Mouse (Mus musculus): ENCODE measurements around the gene Usf1.

Gene Usf1

DNA sequence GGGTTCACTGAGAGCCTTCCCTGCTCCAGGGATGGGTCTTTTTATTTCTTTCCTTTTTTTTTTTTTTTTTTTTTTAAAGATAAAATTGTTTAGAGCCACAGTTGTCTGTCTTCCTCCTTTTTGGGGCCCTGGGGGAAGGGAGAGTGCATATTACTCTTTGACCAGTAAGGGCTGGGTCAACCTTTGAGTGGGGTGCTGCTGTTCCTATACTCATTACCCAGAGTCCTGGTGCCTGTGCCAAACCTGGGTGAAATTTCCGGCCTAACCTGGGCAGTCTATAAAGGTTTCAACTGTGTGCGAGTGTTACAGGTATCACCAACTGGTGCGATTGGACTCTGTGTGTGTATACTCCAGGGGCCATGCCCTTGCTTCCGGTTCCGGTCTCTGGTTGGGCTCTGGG is 7.5 kb downstream of the Usf1 start, which contains the start of gene Tstd1:
Gene Tstd1, plus strand, starts transcription at position 213 of the 400 bp plus-strand sequence.
- no peak for DNase-seq (ENCODE audit: low spot score in 2 of 2)

DNA sequence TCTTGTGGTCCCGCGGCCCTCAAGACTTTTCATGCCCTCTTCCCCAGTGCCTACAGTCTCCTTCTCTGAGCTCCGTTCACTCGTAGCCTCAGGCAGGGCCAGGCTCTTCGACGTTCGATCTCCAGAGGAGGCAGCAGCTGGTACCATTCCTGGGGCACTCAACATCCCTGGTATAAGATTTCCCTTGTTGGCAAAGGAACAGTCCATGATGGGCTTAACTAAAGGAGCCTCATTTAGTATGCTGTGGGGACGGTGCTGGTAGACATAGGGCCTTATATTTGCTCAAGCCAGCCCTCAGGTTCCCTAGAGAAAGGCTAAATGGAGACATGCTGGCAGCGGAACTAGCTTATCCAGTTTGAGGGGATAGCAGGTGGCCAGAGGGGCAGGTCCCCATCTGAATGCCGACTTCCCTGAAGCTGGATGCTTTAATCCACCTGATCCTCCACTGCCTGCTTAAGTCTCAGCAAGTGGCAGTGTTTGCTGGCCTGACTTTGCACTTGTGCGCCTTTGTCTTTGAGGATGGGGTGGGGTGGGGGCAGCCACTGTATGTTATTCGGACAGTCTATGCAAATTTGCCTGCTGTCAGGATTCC is 8.3 kb downstream of the Usf1 start:
- DNase-seq (ENCODE audit: low spot score in 2 of 2), result no peak

- no peak for DNase-seq (ENCODE audit: low spot score in 2 of 2)
These were observed 8.8 kb downstream of the Usf1 start for GRCm38 (mm10) chr1:171419905-171420304.

DNA sequence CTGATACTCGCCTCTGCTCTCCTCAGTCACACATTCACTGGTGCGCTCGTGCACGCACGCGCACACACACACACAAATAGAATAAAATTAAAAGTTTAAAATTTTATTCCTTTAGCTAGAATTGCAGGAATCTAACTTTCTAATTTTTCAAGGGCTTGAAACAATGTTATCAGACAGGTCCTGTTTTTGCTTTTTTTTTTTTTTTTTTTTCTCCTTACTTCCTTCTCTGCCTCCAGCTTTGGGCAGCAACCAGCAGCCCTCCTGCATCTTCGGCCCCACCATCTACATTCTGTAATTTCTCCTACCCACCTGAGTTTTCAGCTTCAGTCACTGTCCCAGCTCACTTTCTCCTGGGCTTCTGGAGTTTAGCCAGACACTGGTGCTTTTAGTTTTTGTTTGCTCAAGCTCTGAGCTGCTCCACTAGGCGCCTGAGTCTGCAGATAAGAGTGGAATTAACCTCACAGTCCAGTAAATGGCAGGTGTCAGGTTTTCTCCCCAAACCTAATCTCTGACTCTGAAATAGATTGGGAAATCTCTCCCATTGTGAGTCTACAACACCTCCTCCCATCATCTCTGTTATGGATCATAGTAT is 11.5 kb downstream of the Usf1 start:
- DNase-seq (ENCODE audit: low spot score in 2 of 2), result no peak

- no peak for DNase-seq (ENCODE audit: low spot score in 2 of 2)
These were observed 13.5 kb downstream of the Usf1 start for GRCm38 (mm10) chr1:171424638-171425037.

DNA sequence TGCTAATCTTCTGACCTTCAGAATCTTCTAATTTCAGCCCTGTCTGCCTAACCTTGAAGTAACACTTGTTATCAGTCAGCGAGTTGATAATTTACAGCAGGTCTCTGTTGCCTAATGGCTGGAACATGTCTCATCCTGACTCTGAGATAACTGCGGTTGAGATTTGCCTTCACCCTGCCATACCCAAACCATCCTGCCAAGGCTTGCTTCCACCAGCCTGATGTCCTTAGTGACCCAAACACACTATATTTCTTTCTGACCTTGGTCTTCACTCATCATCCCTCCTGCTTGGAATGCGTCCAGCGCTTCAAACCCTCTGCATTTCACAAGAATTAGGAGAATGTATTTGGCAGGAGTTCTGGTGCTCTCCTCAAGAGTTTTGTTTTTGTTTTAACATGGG is 14.0 kb downstream of the Usf1 start:
- DNase-seq (ENCODE audit: low spot score in 2 of 2), result peak in 1 of 2 experiments; percentile 64

GRCm38 (mm10) chr1:171432158-171432557 is 21.0 kb downstream of the Usf1 start:
- no peak for DNase-seq (ENCODE audit: low spot score in 2 of 2)

DNA sequence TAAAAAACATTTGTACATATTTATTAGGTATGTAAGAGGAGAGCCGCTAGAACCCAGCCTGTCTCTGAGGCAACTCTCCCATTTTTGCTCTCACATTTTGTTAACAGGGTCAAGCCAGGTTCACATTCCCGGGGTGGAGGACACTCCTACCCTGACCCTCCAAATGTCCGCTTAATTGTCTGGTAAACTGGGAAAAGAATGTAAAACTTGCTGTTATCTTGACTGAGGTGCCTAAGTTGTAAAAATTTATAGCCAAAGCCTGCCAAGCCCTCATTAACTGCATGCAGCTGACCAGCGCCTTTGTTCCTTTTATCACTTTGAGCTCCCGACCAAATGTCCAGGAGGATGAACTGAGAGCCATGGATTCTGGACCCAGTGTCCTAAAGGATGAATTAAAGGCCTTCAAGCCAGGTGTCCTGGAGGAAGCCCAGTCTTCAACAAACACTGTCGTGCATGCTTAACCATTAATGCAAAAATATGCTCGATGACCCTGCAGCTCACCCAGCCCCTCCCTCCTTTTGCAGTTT is 24.2 kb downstream of the Usf1 start:
- no peak for DNase-seq (ENCODE audit: low spot score in 2 of 2)

DNA sequence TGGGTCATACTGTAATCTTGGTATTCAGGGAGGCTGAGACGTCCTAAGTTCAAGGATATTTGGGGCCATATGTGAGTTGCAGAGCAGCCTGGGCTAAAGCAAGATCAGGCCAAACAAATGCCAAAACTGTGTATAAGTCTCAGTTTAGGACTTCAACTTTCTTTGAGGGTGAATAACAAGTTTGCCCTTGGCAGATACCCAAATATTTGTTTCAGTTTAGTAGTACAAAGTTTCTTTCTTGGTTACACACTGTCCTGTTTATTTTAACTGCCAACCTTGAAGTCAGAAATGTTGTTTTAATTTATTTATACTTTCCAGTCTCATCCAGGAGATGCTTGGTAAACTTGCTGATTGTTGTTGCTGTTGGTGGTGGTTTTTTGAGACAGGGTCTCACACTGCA is 24.9 kb downstream of the Usf1 start:
- no peak for DNase-seq (ENCODE audit: low spot score in 2 of 2)

DNA sequence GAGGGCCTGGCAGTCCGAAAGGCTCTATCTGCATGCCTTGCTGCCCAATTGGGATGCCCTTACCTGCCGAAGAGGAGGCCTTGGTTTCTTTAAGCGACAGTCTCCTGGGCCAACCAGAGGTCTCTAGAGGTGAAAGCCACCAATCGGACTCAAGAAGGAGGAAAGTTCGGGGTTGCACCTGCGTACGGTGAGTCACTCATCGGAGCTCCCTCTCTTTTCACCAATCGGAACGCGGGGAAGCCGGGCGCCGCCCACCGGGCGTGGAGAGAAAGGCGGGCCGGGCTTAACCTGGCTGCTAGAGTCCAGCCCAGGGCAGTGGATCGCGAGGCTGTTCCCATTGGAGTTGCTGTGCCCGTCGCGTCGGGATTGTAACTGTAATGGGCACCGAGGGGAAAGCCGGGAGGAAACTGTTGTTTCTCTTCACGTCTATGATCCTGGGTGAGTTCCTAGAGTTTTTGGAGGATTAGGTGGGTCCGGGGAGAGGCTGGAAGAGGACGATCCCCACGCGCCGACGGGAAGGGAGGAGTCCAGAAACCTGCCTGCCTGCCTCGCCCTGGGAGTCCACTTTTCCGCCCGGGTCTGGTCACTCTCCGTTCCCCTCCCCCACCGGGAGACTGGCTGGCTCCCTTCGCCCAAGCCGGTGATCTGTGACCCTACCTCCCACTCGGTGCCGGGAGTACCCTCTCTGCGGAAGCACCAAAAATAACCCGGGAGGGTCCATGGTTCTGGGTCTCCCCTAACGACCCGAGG is 26.3 kb downstream of the Usf1 start, which contains the start of gene F11r:
Gene F11r, plus strand, starts transcription at position 272 of the 750 bp plus-strand sequence.
- DNase-seq (ENCODE audit: low spot score in 2 of 2), result peak; percentile 94 to 95

DNA sequence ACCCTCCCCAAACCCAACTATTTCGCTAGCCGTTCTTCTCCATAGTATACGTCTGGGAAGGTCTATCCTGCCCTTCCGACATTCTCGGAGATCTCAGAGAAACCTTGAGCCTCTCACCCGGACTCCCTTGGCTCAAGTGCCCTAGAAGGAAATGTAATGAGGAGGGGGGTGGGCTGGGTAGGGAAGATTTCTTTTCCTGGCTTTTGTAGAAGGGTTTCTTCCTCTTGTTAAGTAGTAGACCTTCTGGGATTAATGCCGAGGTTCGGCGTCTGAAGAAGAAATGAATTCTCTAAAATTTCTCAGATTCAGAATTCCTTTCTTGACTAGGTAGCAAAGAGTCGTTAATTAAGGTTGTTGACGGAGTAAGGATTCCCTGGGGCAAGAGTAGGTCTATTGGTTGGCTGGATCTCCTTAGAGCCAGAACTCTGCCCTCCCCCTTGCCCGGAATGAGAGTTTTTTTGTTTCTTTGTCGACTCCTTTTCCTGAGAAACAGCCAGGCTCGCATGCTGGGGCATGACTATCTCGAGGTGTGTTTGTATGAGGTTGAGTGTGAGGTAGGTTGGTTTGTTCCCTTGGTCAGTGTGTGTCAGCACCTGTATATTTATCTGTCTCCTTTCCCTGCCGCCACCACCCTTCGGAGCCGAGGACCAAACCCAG is 27.0 kb downstream of the Usf1 start:
- peak in 1 of 2 experiments; percentile 64 for DNase-seq (ENCODE audit: low spot score in 2 of 2)

DNA sequence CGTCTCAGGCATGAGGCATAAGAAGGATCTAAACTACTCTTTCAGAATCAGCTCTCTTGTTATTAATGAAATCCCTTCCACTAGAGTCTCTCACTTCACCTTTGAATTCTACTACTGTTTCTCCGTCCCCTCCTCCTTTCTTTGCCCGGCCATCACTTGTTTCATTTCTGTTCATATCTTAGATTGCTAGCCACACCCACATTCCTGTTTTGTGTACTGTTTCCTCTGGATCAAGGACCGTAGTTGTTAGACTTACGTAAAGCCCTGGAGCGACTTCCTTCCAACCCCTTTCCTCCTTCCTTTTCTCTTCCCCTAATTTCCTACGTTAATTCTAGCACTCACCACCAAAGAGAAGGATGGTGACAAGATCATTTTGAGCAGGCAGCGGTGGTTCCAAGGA is 28.0 kb downstream of the Usf1 start:
- no peak for DNase-seq (ENCODE audit: low spot score in 2 of 2)

DNA sequence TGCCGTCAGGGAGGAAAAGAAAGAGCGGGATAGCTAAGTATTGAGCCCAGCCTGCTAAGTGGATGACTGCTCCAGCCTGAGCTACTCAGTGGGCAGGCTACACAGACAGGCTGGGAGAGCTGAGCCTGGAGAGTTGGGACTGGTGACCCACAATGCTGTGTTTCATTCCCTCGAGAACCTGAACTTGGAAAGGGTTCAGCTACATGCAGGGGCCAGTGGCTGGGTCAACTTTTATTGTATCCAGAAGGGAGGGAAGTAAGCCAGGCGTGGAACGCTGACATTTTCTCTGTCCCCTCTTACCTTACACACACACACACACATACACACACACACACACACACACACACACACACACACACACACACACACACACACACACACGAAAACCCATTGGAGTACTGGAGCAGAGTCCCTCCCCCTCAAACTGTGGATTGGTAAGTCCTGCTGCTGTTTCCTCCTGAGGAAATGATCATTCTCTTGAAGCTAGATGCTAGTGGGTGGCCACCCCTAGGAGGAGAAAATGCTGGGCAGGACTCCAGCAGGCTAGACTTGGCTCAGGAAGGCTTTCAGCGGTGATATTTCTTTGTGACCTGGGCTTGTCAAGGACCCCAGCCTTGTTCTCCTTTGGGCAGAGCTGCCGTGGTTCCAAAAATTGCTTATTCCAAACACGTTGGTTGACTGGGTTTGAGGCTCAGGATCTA is 29.1 kb downstream of the Usf1 start:
- peak in 1 of 2 experiments; percentile 22 for DNase-seq (ENCODE audit: low spot score in 2 of 2)

GRCm38 (mm10) chr1:171441466-171442412 is 30.6 kb downstream of the Usf1 start:
- DNase-seq (ENCODE audit: low spot score in 2 of 2), result peak in 1 of 2 experiments; percentile 26

- no peak for DNase-seq (ENCODE audit: low spot score in 2 of 2)
These were observed 31.3 kb downstream of the Usf1 start for GRCm38 (mm10) chr1:171442413-171442760.

DNA sequence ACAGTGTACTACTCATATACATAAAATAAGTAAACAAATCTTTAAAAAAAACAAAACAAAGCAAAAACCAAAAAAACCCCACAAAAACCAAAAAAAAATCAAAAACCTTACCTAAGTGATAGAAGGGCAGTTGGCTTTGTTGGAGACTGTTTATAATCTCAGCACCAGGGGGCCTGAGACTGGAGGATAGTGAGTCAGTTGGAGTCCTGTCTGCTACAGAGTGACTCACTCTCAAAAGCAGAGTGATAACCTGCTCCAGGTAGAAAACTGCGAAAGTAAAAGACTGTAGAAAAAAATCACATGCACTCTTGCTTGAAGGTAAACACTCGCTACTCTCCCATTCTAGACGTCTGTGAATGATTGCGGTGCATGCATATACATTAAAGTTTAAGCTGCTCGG is 33.9 kb downstream of the Usf1 start:
- no peak for DNase-seq (ENCODE audit: low spot score in 2 of 2)

GRCm38 (mm10) chr1:171446854-171447253 is 35.7 kb downstream of the Usf1 start:
- no peak for DNase-seq (ENCODE audit: low spot score in 2 of 2)

- no peak for DNase-seq (ENCODE audit: low spot score in 2 of 2)
These were observed 36.6 kb downstream of the Usf1 start for GRCm38 (mm10) chr1:171447692-171448091.

GRCm38 (mm10) chr1:171450062-171450461 is 38.9 kb downstream of the Usf1 start:
- no peak for DNase-seq (ENCODE audit: low spot score in 2 of 2)

- no peak for DNase-seq (ENCODE audit: low spot score in 2 of 2)
These were observed 39.9 kb downstream of the Usf1 start for GRCm38 (mm10) chr1:171451001-171451400.
